Mouse (Mus musculus) spleen, adult 2 months (tissue): ENCODE data around the gene Hmg20b.

Experiments used
- CTCF ChIP-seq: fragments of 200-500 bp; IDR thresholded peaks from 2 replicates; pipeline ENCODE4 v1.5.1; 2011; ENCODE audit warnings: mild to moderate bottlenecking, inconsistent platforms; ENCODE audit not compliant: insufficient read depth, insufficient read length, insufficient replicate concordance; ENCODE audit errors: extremely low read depth
- POLR2A ChIP-seq: fragments of 200-500 bp; IDR thresholded peaks from 2 replicates; pipeline ENCODE4 v1.6.1; 2011; ENCODE audit warnings: low read depth, low read length, inconsistent platforms

DNA sequence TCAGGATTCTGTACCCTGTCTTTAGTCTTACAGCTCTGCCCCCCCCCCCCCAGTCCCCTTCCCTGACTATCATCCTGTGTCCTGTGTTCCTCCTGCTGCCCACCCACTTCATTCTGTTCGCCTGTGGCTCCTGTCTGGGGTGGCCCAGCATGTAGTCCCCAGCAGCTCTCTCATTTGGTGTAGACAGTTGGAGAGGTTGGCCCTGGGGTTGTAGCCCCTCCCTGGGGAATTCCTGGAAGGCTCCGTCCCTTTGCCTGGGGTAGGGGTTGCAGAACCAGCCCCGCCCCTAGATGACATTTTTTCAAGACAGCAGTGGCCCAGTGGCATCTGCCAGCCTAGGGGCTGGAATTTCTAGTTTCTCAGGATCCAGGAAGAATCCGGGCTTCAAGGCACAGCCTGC is 7.9 kb upstream of the Hmg20b start:
- TF ChIP-seq POLR2A (no peak), CTCF (no peak)
